Comparison of ENCODE assay signal across 14 mouse cellular contexts in the genomic region with DNA sequence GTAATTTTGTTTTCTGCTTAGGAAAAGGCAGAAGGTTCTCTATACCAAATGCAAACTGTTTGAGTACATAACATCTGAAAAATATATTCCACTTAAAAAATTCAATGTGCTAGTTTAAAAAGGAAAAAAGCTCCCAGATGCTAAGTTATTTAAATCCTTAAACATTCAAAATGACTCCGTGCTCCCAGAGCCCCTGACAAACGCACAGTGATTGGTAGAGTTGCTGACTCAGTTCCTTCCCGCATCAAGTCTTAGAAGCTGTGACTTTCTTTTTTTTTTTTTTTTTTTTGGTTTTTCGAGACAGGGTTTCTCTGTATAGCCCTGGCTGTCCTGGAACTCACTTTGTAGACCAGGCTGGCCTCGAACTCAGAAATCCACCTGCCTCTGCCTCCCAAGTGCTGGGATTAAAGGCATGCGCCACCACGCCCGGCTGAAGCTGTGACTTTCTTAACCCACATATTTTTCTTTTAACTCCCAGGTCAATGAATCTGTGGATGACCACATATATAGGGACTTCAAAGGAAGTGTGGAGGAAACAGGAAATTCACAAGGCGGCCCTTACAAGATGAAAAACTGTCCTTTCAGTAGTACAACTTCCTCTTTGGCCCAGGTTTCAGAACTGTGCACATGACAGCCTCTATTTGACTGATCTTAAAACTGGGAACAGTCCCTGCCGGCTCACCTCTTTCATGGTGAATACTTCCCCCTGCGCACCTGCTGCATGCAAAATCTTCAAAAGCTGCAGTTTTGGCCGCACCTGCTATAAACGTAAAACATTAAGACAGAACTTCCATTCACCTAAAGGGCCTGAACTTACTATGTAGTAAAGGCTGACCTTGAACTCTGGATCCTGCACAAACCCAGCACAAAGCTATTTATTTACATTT. TPM values are rescaled to one million over a fixed set of nuclear protein-coding genes. Genes with fewer than 3 reads are reported as not detected.
DNase-seq lines count a peak whose midpoint lies in the region; ATAC-seq and TF ChIP-seq lines count a peak whose summit lies in the region.
"Had no signal": no experiment of that assay in that cellular context is flagged by ENCODE, and none has a peak within 500 bp of the region (broad histone marks: within the 10 kb centered on the region; RNA-seq: fewer than 3 reads in every experiment).

No protein-coding gene starts in this region.

- H3K9ac ChIP-seq in ES-Bruce4 (ENCODE audit: low read depth, poor library complexity, severe bottlenecking): no peak overlapping the region
- H3K9ac ChIP-seq: hindbrain, embryonic 13.5 days; liver, embryonic 15.5 days had no signal

- ATAC-seq in granulocyte monocyte progenitor cell, adult 5-6 weeks (replicated peaks; ENCODE audit: poor library complexity, severe bottlenecking): peak; percentile 98
- no peak for ATAC-seq in megakaryocyte-erythroid progenitor cell, adult 5-6 weeks (replicated peaks; ENCODE audit: low FRiP score, low TSS enrichment, poor library complexity, severe bottlenecking)
- ATAC-seq: intestine, postnatal 0 days had no signal

- peak; percentile 64 to 72 for DNase-seq in B cell, adult 2 months
- DNase-seq in thymus, postnatal 0 days (ENCODE audit: low spot score): peak; percentile 53
- no peak for DNase-seq in ovary, postnatal 10 days (ENCODE audit: low spot score)
- DNase-seq in urinary bladder, postnatal 25 days (ENCODE audit: low spot score): no peak
- DNase-seq: adrenal gland, adult 2 months; cerebellum, adult 9-11 months; gastrocnemius, postnatal 36 days; kidney, postnatal 25 days had no signal

- peak overlapping the region; percentile 91 for H3K27ac ChIP-seq in ES-Bruce4 (ENCODE audit: insufficient read depth, low read length)
- H3K27ac ChIP-seq: hindbrain, embryonic 13.5 days; liver, embryonic 15.5 days had no signal

- TF ChIP-seq EP300 in ES-Bruce4 (IDR thresholded peaks at IDR 0.05; ENCODE audit: insufficient read depth, low read depth, low read length): no peak

- TF ChIP-seq CTCF in ES-Bruce4 (IDR thresholded peaks at IDR 0.05; ENCODE audit: low read depth, low read length): no peak

- H3K4me1 ChIP-seq in ES-Bruce4 (ENCODE audit: control insufficient read depth, insufficient read depth, low read length): no peaks in the 10 kb centered on the region
- H3K4me1 ChIP-seq: hindbrain, embryonic 13.5 days; liver, embryonic 15.5 days had no signal

- no peaks in the 10 kb centered on the region for H3K27me3 ChIP-seq in ES-Bruce4 (ENCODE audit: control insufficient read depth, insufficient read depth, low read length, poor library complexity, severe bottlenecking)
- H3K27me3 ChIP-seq: hindbrain, embryonic 13.5 days; liver, embryonic 15.5 days had no signal

- no peaks in the 10 kb centered on the region for H3K9me3 ChIP-seq in ES-Bruce4 (replicated peaks; ENCODE audit: control insufficient read depth, insufficient read depth, low read length, poor library complexity, severe bottlenecking)
- H3K9me3 ChIP-seq: hindbrain, embryonic 13.5 days; liver, embryonic 15.5 days had no signal

- TF ChIP-seq POLR2A in ES-Bruce4 (IDR thresholded peaks at IDR 0.05; ENCODE audit: insufficient read depth, low read length): no peak

- peaks cover 91% of the 10 kb centered on the region for H3K36me3 ChIP-seq in ES-Bruce4 (ENCODE audit: control insufficient read depth, insufficient read depth, low read length, poor library complexity, severe bottlenecking)

- H3K4me3 ChIP-seq in ES-Bruce4 (ENCODE audit: low read depth, low read length): no peak overlapping the region
- H3K4me3 ChIP-seq: hindbrain, embryonic 13.5 days; liver, embryonic 15.5 days had no signal

RNA-seq across cellular contexts. Expression of a gene that starts 18.2 kb away (rescaled TPM):
- 484 and 490 TPM in 2 replicates for polyA plus RNA-seq in ES-Bruce4 (2011; ENCODE audit: insufficient read depth, insufficient read length, low read depth, missing spikeins)
- 92.5 and 103 TPM in 2 replicates for total RNA-seq in granulocyte monocyte progenitor cell, adult 5-6 weeks (2014; fragmentation: Nextera tagmentation)
- 77.9 and 121 TPM in 2 replicates for total RNA-seq in granulocyte monocyte progenitor cell, adult 5-6 weeks (2017)
- 32.9 and 36.9 TPM in 2 replicates for polyA plus RNA-seq in thymus, postnatal 0 days (2015; fragmentation: Nextera tagmentation; extraction: Ambion mirVana)
- 126 and 190 TPM in 2 replicates for total RNA-seq in megakaryocyte-erythroid progenitor cell, adult 5-6 weeks (2014; fragmentation: Nextera tagmentation)
- 110 and 145 TPM in 2 replicates for total RNA-seq in megakaryocyte-erythroid progenitor cell, adult 5-6 weeks (2017)

RNA-seq across cellular contexts. Expression of a gene that starts 33.3 kb away (rescaled TPM):
- polyA plus RNA-seq in ES-Bruce4 (2011; ENCODE audit: insufficient read depth, insufficient read length, low read depth, missing spikeins): 6.0 and 6.4 TPM in 2 replicates
- 2.4 and 3.2 TPM in 2 replicates for total RNA-seq in granulocyte monocyte progenitor cell, adult 5-6 weeks (2014; fragmentation: Nextera tagmentation)
- total RNA-seq in granulocyte monocyte progenitor cell, adult 5-6 weeks (2017): 1.1 and 1.4 TPM in 2 replicates
- polyA plus RNA-seq in thymus, postnatal 0 days (2015; fragmentation: Nextera tagmentation; extraction: Ambion mirVana): 2.1 and 2.6 TPM in 2 replicates
- total RNA-seq in megakaryocyte-erythroid progenitor cell, adult 5-6 weeks (2014; fragmentation: Nextera tagmentation): 3.5 and 4.0 TPM in 2 replicates
- 0.33 and 0.88 TPM in 2 replicates for total RNA-seq in megakaryocyte-erythroid progenitor cell, adult 5-6 weeks (2017)

Comparison
In these comparisons a context has a peak if more than half of its experiments do, and no peak if none do; other contexts are left out.
1. DNase-seq: peak in B cell, adult 2 months (2 of 2) and thymus, postnatal 0 days (single experiment); none in ovary, postnatal 10 days (single experiment) and urinary bladder, postnatal 25 days (single experiment).